ENCODE assay signal across 8 mouse cellular contexts in genomic region chr7:19149626-19150025, GRCm38 (mm10). TPM values are rescaled to one million over a fixed set of nuclear protein-coding genes. Genes with fewer than 3 reads are reported as not detected.
DNase-seq lines count a peak whose midpoint lies in the region; ATAC-seq and TF ChIP-seq lines count a peak whose summit lies in the region.

Gene Snrpd2, plus strand, starts transcription at chr7:19149722.

- H3K9ac ChIP-seq in kidney, embryonic 15.5 days, result peak within 1 kb of the TSS; percentile 87

- ATAC-seq in kidney, embryonic 15.5 days (replicated peaks; ENCODE audit: low FRiP score), result peak; percentile 93
- peak; percentile 74 for ATAC-seq in monocyte, adult 5-6 weeks (replicated peaks; ENCODE audit: insufficient number of reproducible peaks, low FRiP score, low TSS enrichment, poor library complexity, severe bottlenecking)

- under 1% methylated on average over 24 of the region's 24 CpGs for WGBS in kidney, embryonic 15.5 days

- H3K4me2 ChIP-seq in kidney, embryonic 15.5 days, result peak within 1 kb of the TSS; percentile 91

- TF ChIP-seq POLR2A in bone marrow macrophage, adult 2 months (IDR thresholded peaks at IDR 0.05; ENCODE audit: borderline replicate concordance, low read depth, low read length), result no peak
- TF ChIP-seq POLR2A in embryonic fibroblast, embryonic 13.5 days (IDR thresholded peaks at IDR 0.05; ENCODE audit: low read depth, low read length), result peak; percentile 81

- H3K4me3 ChIP-seq in bone marrow macrophage, adult 2 months (ENCODE audit: insufficient read depth, low read length), result peak within 1 kb of the TSS; percentile 98
- H3K4me3 ChIP-seq in embryonic fibroblast, embryonic 13.5 days (ENCODE audit: insufficient read depth, low read length), result peak within 1 kb of the TSS; percentile 90
- peak within 1 kb of the TSS; percentile 67 for H3K4me3 ChIP-seq in kidney, embryonic 15.5 days (replicated peaks)

- H3K4me1 ChIP-seq in bone marrow macrophage, adult 2 months (ENCODE audit: control insufficient read depth, insufficient read depth, low read length), result peaks cover 12% of the 10 kb centered on the region
- H3K4me1 ChIP-seq in embryonic fibroblast, embryonic 13.5 days (ENCODE audit: control insufficient read depth, insufficient read depth, low read length), result 0 out of 2 replicates have a peak, but pooled peaks cover 4% of the 10 kb centered on the region
- peaks cover 27% of the 10 kb centered on the region for H3K4me1 ChIP-seq in kidney, embryonic 15.5 days

- peak within 1 kb of the TSS; percentile 58 for H3K27ac ChIP-seq in bone marrow macrophage, adult 2 months (ENCODE audit: insufficient read depth, low read depth, low read length)
- peak within 1 kb of the TSS; percentile 50 for H3K27ac ChIP-seq in embryonic fibroblast, embryonic 13.5 days (ENCODE audit: insufficient read depth, low read length)
- peak within 1 kb of the TSS; percentile 82 for H3K27ac ChIP-seq in kidney, embryonic 15.5 days

- no peaks in the 10 kb centered on the region for H3K27me3 ChIP-seq in kidney, embryonic 15.5 days

- H3K9me3 ChIP-seq in kidney, embryonic 15.5 days (replicated peaks), result no peaks in the 10 kb centered on the region

- no peak for TF ChIP-seq CTCF in bone marrow macrophage, adult 2 months (IDR thresholded peaks at IDR 0.05; ENCODE audit: low read depth, low read length)
- no peak for TF ChIP-seq CTCF in embryonic fibroblast, embryonic 13.5 days (IDR thresholded peaks at IDR 0.05; ENCODE audit: borderline replicate concordance, insufficient read depth, low read length)

- H3K36me3 ChIP-seq in kidney, embryonic 15.5 days, result peaks cover 48% of the 10 kb centered on the region

- DNase-seq in A20 (ENCODE audit: low read depth, low spot score), result peak; percentile 97
- peak; percentile 93 to 96 for DNase-seq in heart, adult 9 months (ENCODE audit: low spot score in 2 of 2)
- peak; percentile 98 for DNase-seq in liver
- peak; percentile 96 to 99 for DNase-seq in spleen, postnatal 4 days (ENCODE audit: low spot score in 2 of 2)

RNA-seq across cellular contexts. Expression of gene Snrpd2, which starts in this region (rescaled TPM):
- 26.4 and 27.9 TPM in 2 replicates for polyA plus RNA-seq in bone marrow macrophage, adult 2 months (2012; ENCODE audit: insufficient read depth, insufficient read length, missing spikeins)
- 70.0 and 71.3 TPM in 2 replicates for polyA plus RNA-seq in embryonic fibroblast, embryonic 13.5 days (2011; ENCODE audit: insufficient read length, low read depth, missing spikeins)
- 157 and 162 TPM in 2 replicates for polyA plus RNA-seq in kidney, embryonic 15.5 days (2015; fragmentation: Nextera tagmentation; extraction: Ambion mirVana)
- total RNA-seq in monocyte, adult 5-6 weeks (2017), result 27.7 to 42.9 TPM (median 30.8 TPM) in 3 replicates

Comparison
In these comparisons a context has a peak if more than half of its experiments do, and no peak if none do; other contexts are left out.
1. Peak in every context shown above with its lines: DNase-seq, ATAC-seq, H3K4me3 ChIP-seq and H3K27ac ChIP-seq.